Mouse (Mus musculus): Measurements from ENCODE around the gene Olfr1272. TPM values are rescaled to one million over a fixed set of nuclear protein-coding genes. Genes with fewer than 3 reads are reported as not detected.
"Not testable (repeated sequence)": the region's sequence is repeated elsewhere in the genome, so short reads cannot be mapped to it uniquely, and the experiment has no call there.

Olfr1272 gene
- not detected in 2 replicates for polyA plus RNA-seq (2014; fragmentation: Nextera tagmentation; extraction: Ambion mirVana)

GRCm38 (mm10) chr2:90292741-90293140 is at the start of gene Olfr1272:
Gene Olfr1272, minus strand, starts transcription at chr2:90292841.
- 83% methylated on average over 6 of the region's 6 CpGs for WGBS
- H3K9ac ChIP-seq (replicated peaks; ENCODE audit: low read length) = no peak within 1 kb of the TSS
- H3K27me3 ChIP-seq (ENCODE audit: control insufficient read depth, insufficient read depth, low read length) = no peaks in the 10 kb centered on the region
- H3K9me3 ChIP-seq (ENCODE audit: control insufficient read depth, low read length) = no peaks in the 10 kb centered on the region
- no peak within 1 kb of the TSS for H3K27ac ChIP-seq (replicated peaks; ENCODE audit: low read depth, low read length)
- H3K4me1 ChIP-seq (ENCODE audit: control insufficient read depth, insufficient read depth, low read length) = no peaks in the 10 kb centered on the region
- H3K4me3 ChIP-seq (replicated peaks; ENCODE audit: low read depth, low read length) = no peak within 1 kb of the TSS
- DNase-seq (no peak), ATAC-seq (ENCODE audit: low FRiP score, low TSS enrichment) (no peak)
- H3K36me3 ChIP-seq (ENCODE audit: control insufficient read depth, insufficient read depth, low read length) = no peaks in the 10 kb centered on the region
- no peak within 1 kb of the TSS for H3K4me2 ChIP-seq (ENCODE audit: low read length)

DNA sequence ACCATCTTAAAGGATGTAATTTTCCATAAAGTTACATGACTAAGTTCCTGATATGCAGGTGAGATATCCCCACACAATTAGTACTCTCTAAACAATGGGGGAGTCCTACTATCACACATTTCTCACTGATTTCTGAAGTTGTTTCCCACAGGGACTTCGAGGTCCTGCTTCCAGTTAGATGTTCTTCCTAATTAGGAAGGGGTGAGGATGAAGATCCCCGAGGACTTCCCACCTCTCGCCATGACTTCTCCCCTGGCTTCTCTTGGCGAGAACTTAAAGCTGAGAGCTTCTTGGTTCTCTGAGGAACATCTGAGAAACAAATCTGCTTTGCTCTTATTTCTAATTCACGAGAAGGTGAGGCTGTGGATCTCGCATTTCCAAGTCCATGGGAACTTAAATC is 29.3 kb upstream of the Olfr1272 start, which contains the start of gene Gm13769:
Gene Gm13769, plus strand, starts transcription at position 301 of the 400 bp plus-strand sequence.
- H3K4me2 ChIP-seq (ENCODE audit: low read length); DNase-seq; H3K27ac ChIP-seq (replicated peaks; ENCODE audit: low read depth, low read length); H3K9ac ChIP-seq (replicated peaks; ENCODE audit: low read length); H3K4me3 ChIP-seq (replicated peaks; ENCODE audit: low read depth, low read length); H3K9me3 ChIP-seq (ENCODE audit: control insufficient read depth, low read length); H3K36me3 ChIP-seq (ENCODE audit: control insufficient read depth, insufficient read depth, low read length); ATAC-seq (ENCODE audit: low FRiP score, low TSS enrichment); H3K4me1 ChIP-seq (ENCODE audit: control insufficient read depth, insufficient read depth, low read length); H3K27me3 ChIP-seq (ENCODE audit: control insufficient read depth, insufficient read depth, low read length): not testable (repeated sequence)
- WGBS = no CpG with 5 or more reads among the region's 6 CpGs

GRCm38 (mm10) chr2:90270932-90271331 is 21.7 kb downstream of the Olfr1272 start, which contains the start of gene Olfr1271:
Gene Olfr1271, minus strand, starts transcription at chr2:90271032.
- Histone ChIP-seq H3K9ac (replicated peaks; ENCODE audit: low read length) (no peak within 1 kb of the TSS), H3K27me3 (ENCODE audit: control insufficient read depth, insufficient read depth, low read length) (no peaks in the 10 kb centered on the region), H3K4me1 (ENCODE audit: control insufficient read depth, insufficient read depth, low read length) (no peaks in the 10 kb centered on the region), H3K4me3 (replicated peaks; ENCODE audit: low read depth, low read length) (no peak within 1 kb of the TSS), H3K27ac (replicated peaks; ENCODE audit: low read depth, low read length) (no peak within 1 kb of the TSS), H3K4me2 (ENCODE audit: low read length) (no peak within 1 kb of the TSS), H3K36me3 (ENCODE audit: control insufficient read depth, insufficient read depth, low read length) (no peaks in the 10 kb centered on the region), H3K9me3 (ENCODE audit: control insufficient read depth, low read length) (no peaks in the 10 kb centered on the region)
- ATAC-seq (ENCODE audit: low FRiP score, low TSS enrichment) = no peak
- no peak for DNase-seq
- 92% methylated on average over 2 of the region's 2 CpGs for WGBS

GRCm38 (mm10) chr2:90257492-90257891 is 35.1 kb downstream of the Olfr1272 start, which contains the start of gene Olfr142:
Gene Olfr142, minus strand, starts transcription at chr2:90257592.
- no peak for ATAC-seq (ENCODE audit: low FRiP score, low TSS enrichment)
- H3K4me2 ChIP-seq (ENCODE audit: low read length) = no peak within 1 kb of the TSS
- 92% methylated on average over 4 of the region's 4 CpGs for WGBS
- H3K9me3 ChIP-seq (ENCODE audit: control insufficient read depth, low read length) = no peaks in the 10 kb centered on the region
- no peak for DNase-seq
- H3K36me3 ChIP-seq (ENCODE audit: control insufficient read depth, insufficient read depth, low read length) = no peaks in the 10 kb centered on the region
- H3K27ac ChIP-seq (replicated peaks; ENCODE audit: low read depth, low read length) = no peak within 1 kb of the TSS
- H3K4me3 ChIP-seq (replicated peaks; ENCODE audit: low read depth, low read length) = no peak within 1 kb of the TSS
- H3K27me3 ChIP-seq (ENCODE audit: control insufficient read depth, insufficient read depth, low read length) = no peaks in the 10 kb centered on the region
- H3K4me1 ChIP-seq (ENCODE audit: control insufficient read depth, insufficient read depth, low read length) = no peaks in the 10 kb centered on the region
- no peak within 1 kb of the TSS for H3K9ac ChIP-seq (replicated peaks; ENCODE audit: low read length)

Other genes with a start within 250 kb of the Olfr1272 start
- not detected in 2 replicates for gene Olfr140, start 229.2 kb downstream of the Olfr1272 start, polyA plus RNA-seq (2014; fragmentation: Nextera tagmentation; extraction: Ambion mirVana)
- gene Olfr1269, start 171.4 kb downstream of the Olfr1272 start, polyA plus RNA-seq (2014; fragmentation: Nextera tagmentation; extraction: Ambion mirVana) = not detected in 2 replicates
- gene Olfr32, start 150.5 kb downstream of the Olfr1272 start, polyA plus RNA-seq (2014; fragmentation: Nextera tagmentation; extraction: Ambion mirVana) = 0.09 TPM in 1 of 2 replicates, not detected in the other
- not detected in 2 replicates for gene Olfr1270, start 139.8 kb downstream of the Olfr1272 start, polyA plus RNA-seq (2014; fragmentation: Nextera tagmentation; extraction: Ambion mirVana)
- gene Olfr1506, start 68.3 kb downstream of the Olfr1272 start, polyA plus RNA-seq (2014; fragmentation: Nextera tagmentation; extraction: Ambion mirVana) = not detected in 2 replicates
- not detected in 2 replicates for gene Olfr142, start 35.2 kb downstream of the Olfr1272 start, polyA plus RNA-seq (2014; fragmentation: Nextera tagmentation; extraction: Ambion mirVana)
- gene Olfr1271, start 21.8 kb downstream of the Olfr1272 start, polyA plus RNA-seq (2014; fragmentation: Nextera tagmentation; extraction: Ambion mirVana) = not detected in 2 replicates
- not detected in 2 replicates for gene Gm13769, start 29.4 kb upstream of the Olfr1272 start, polyA plus RNA-seq (2014; fragmentation: Nextera tagmentation; extraction: Ambion mirVana)
- not detected in 2 replicates for gene Olfr1274-ps, start 105.8 kb upstream of the Olfr1272 start, polyA plus RNA-seq (2014; fragmentation: Nextera tagmentation; extraction: Ambion mirVana)

Data from midbrain, embryonic 14.5 days (tissue).